Comparison of ENCODE assay signal across 8 mouse cellular contexts in the genomic region with DNA sequence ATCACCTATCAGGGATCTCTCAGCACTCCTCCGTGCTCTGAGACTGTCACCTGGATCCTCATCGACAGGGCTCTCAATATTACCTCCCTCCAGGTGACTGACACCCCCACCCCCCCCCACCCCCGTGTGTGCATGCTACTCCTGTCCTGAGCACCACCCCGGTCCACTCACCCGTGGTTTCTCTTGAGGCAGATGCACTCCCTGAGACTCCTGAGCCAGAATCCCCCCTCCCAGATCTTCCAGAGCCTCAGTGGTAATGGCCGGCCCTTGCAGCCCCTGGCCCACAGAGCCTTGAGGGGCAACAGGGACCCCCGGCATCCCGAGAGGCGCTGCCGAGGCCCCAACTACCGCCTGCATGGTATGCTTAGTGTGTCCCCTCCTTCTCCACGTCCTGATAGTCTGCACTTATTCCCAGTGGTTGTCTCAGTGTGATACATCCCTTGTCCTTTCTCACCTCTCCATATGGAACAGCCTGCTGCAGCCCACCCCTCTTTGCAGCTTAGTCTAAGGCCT. TPM values are rescaled to one million over a fixed set of nuclear protein-coding genes. Genes with fewer than 3 reads are reported as not detected.
DNase-seq lines count a peak whose midpoint lies in the region; ATAC-seq and TF ChIP-seq lines count a peak whose summit lies in the region.

No protein-coding gene starts in this region.

- TF ChIP-seq CTCF in heart, adult 2 months (IDR thresholded peaks at IDR 0.05): no peak
- TF ChIP-seq CTCF in ES-Bruce4 (IDR thresholded peaks at IDR 0.05; ENCODE audit: low read depth, low read length): no peak

- WGBS in heart, adult 2 months: 35% methylated on average over 12 of the region's 12 CpGs
- 33% methylated on average over 12 of the region's 12 CpGs for WGBS in forebrain, embryonic 16.5 days
- WGBS in liver, embryonic 16.5 days (ENCODE audit: insufficient replicate concordance): 45% methylated on average over 12 of the region's 12 CpGs

- peak overlapping the region; percentile 51; the same call in 1 of the 2 replicates for H3K4me3 ChIP-seq in heart, adult 2 months
- peak overlapping the region; percentile 28 for H3K4me3 ChIP-seq in ES-Bruce4 (ENCODE audit: low read depth, low read length)
- peak overlapping the region; percentile 55 for H3K4me3 ChIP-seq in forebrain, embryonic 16.5 days (replicated peaks; ENCODE audit: low read length)
- H3K4me3 ChIP-seq in liver, embryonic 16.5 days (ENCODE audit: low read depth, low read length): peak overlapping the region; percentile 66; the same call in 1 of the 2 replicates

- no peaks in the 10 kb centered on the region for H3K79me2 ChIP-seq in heart, adult 2 months (replicated peaks; ENCODE audit: control insufficient read depth, insufficient read depth, low read length)

- peaks cover 7% of the 10 kb centered on the region for H3K36me3 ChIP-seq in heart, adult 2 months (ENCODE audit: control insufficient read depth, insufficient read depth, low read length)
- H3K36me3 ChIP-seq in ES-Bruce4 (ENCODE audit: control insufficient read depth, insufficient read depth, low read length, poor library complexity, severe bottlenecking): no peaks in the 10 kb centered on the region
- H3K36me3 ChIP-seq in forebrain, embryonic 16.5 days (ENCODE audit: control insufficient read depth, insufficient read depth): no peaks in the 10 kb centered on the region
- no peaks in the 10 kb centered on the region for H3K36me3 ChIP-seq in liver, embryonic 16.5 days (ENCODE audit: control insufficient read depth, insufficient read depth)

- no peak for TF ChIP-seq POLR2A in heart, adult 2 months (IDR thresholded peaks at IDR 0.05; ENCODE audit: insufficient read depth, low read depth, low read length)
- TF ChIP-seq POLR2A in ES-Bruce4 (IDR thresholded peaks at IDR 0.05; ENCODE audit: insufficient read depth, low read length): no peak

- ATAC-seq in forebrain, embryonic 16.5 days: no peak
- no peak for ATAC-seq in liver, embryonic 16.5 days (ENCODE audit: low read depth)

- peak overlapping the region; percentile 91 for H3K27ac ChIP-seq in heart, adult 2 months
- no peak overlapping the region for H3K27ac ChIP-seq in ES-Bruce4 (ENCODE audit: insufficient read depth, low read length)
- H3K27ac ChIP-seq in forebrain, embryonic 16.5 days (ENCODE audit: low read length): peak overlapping the region; percentile 74
- H3K27ac ChIP-seq in liver, embryonic 16.5 days (ENCODE audit: low read length): peak overlapping the region; percentile 18

- 0 out of 2 replicates have a peak, but pooled peaks cover 3% of the 10 kb centered on the region for H3K27me3 ChIP-seq in heart, adult 2 months (ENCODE audit: control insufficient read depth, insufficient read depth, low read length)
- peaks cover 3% of the 10 kb centered on the region; the same call in 1 of the 2 replicates for H3K27me3 ChIP-seq in ES-Bruce4 (ENCODE audit: control insufficient read depth, insufficient read depth, low read length, poor library complexity, severe bottlenecking)
- H3K27me3 ChIP-seq in forebrain, embryonic 16.5 days (replicated peaks; ENCODE audit: control insufficient read depth, insufficient read depth, low read length): peaks cover 11% of the 10 kb centered on the region
- peaks cover 30% of the 10 kb centered on the region for H3K27me3 ChIP-seq in liver, embryonic 16.5 days (ENCODE audit: control insufficient read depth, insufficient read depth, low read depth, low read length)

- H3K9me3 ChIP-seq in ES-Bruce4 (replicated peaks; ENCODE audit: control insufficient read depth, insufficient read depth, low read length, poor library complexity, severe bottlenecking): no peaks in the 10 kb centered on the region
- H3K9me3 ChIP-seq in forebrain, embryonic 16.5 days (ENCODE audit: control insufficient read depth, low read length): no peaks in the 10 kb centered on the region
- no peaks in the 10 kb centered on the region for H3K9me3 ChIP-seq in liver, embryonic 16.5 days (replicated peaks; ENCODE audit: control insufficient read depth, low read length)

- peak overlapping the region; percentile 97 for H3K4me2 ChIP-seq in forebrain, embryonic 16.5 days (ENCODE audit: low read length)
- H3K4me2 ChIP-seq in liver, embryonic 16.5 days (ENCODE audit: low read depth, low read length): peak overlapping the region; percentile 97

- TF ChIP-seq EP300 in heart, adult 2 months (IDR thresholded peaks at IDR 0.05; ENCODE audit: insufficient read depth, low read depth, low read length): no peak
- no peak for TF ChIP-seq EP300 in ES-Bruce4 (IDR thresholded peaks at IDR 0.05; ENCODE audit: insufficient read depth, low read depth, low read length)

- H3K9ac ChIP-seq in heart, adult 2 months (ENCODE audit: low read depth, low read length): peak overlapping the region; percentile 82
- peak overlapping the region; percentile 32; the same call in 1 of the 2 replicates for H3K9ac ChIP-seq in ES-Bruce4 (ENCODE audit: low read depth, poor library complexity, severe bottlenecking)
- peak overlapping the region; percentile 47 for H3K9ac ChIP-seq in forebrain, embryonic 16.5 days (replicated peaks; ENCODE audit: low read depth, low read length)
- peak overlapping the region; percentile 29; the same call in 1 of the 2 replicates for H3K9ac ChIP-seq in liver, embryonic 16.5 days (ENCODE audit: low read depth, low read length)

- DNase-seq in heart, adult 2 months: peak in 1 of 2 experiments; percentile 36
- no peak for DNase-seq in heart, adult 8-10 months (ENCODE audit: low spot score)
- no peak for DNase-seq in MN1 (ENCODE audit: low spot score)
- DNase-seq in B cell, adult 2 months: no peak
- DNase-seq in layer of hippocampus, postnatal 14 days (ENCODE audit: low spot score in 2 of 2): no peak

- intact Hi-C loops in heart, adult 2 months (cut with DNase I): loop anchor here (5.0 kb wide), 3 partner anchors 176 to 1151 kb away; partner anchors contain the start of genes Nr1h2, Plekha4 and Ppp1r15a

- H3K4me1 ChIP-seq in heart, adult 2 months (ENCODE audit: control insufficient read depth, insufficient read depth, low read length): peaks cover 15% of the 10 kb centered on the region
- H3K4me1 ChIP-seq in ES-Bruce4 (ENCODE audit: control insufficient read depth, insufficient read depth, low read length): peaks cover 6% of the 10 kb centered on the region
- peaks cover 69% of the 10 kb centered on the region for H3K4me1 ChIP-seq in forebrain, embryonic 16.5 days (replicated peaks; ENCODE audit: control insufficient read depth, insufficient read depth, low read length)
- H3K4me1 ChIP-seq in liver, embryonic 16.5 days (ENCODE audit: control insufficient read depth, low read depth, low read length): peaks cover 49% of the 10 kb centered on the region

RNA-seq across cellular contexts. Expression of gene Dbp, which starts 1.3 kb away (rescaled TPM):
- total RNA-seq in heart, adult 2 months (2021): 100 to 1,000 TPM in 1 of 2 experiments, 1 to 10 TPM in 1; 6.4 to 134 TPM
- 49.3 and 93.6 TPM in 2 replicates for polyA plus RNA-seq in heart, adult 2 months (2012; rRNA removed)
- 100 to 1,000 TPM in 3 of 4 experiments, 10 to 100 TPM in 1; 72.2 to 183 (median 152) TPM for total RNA-seq in heart, adult 8-10 months (2022)
- polyA plus RNA-seq in ES-Bruce4 (2011; ENCODE audit: insufficient read depth, insufficient read length, low read depth, missing spikeins): 6.7 and 6.9 TPM in 2 replicates
- 4.1 and 4.3 TPM in 2 replicates for polyA plus RNA-seq in forebrain, embryonic 16.5 days (2015; fragmentation: Nextera tagmentation; extraction: Ambion mirVana)
- 0.27 and 0.32 TPM in 2 replicates for polyA plus RNA-seq in liver, embryonic 16.5 days (2015; fragmentation: Nextera tagmentation; extraction: Ambion mirVana)
- total RNA-seq in layer of hippocampus, postnatal 14 days (2021): 10 to 100 TPM; 49.7 to 59.1 TPM

RNA-seq across cellular contexts. Expression of gene Car11, which starts 3.9 kb away (rescaled TPM):
- 1 to 10 TPM; 5.2 to 6.8 TPM for total RNA-seq in heart, adult 2 months (2021)
- 10.6 and 14.4 TPM in 2 replicates for polyA plus RNA-seq in heart, adult 2 months (2012; rRNA removed)
- total RNA-seq in heart, adult 8-10 months (2022): 1 to 10 TPM; 5.5 to 8.7 (median 8.1) TPM
- polyA plus RNA-seq in ES-Bruce4 (2011; ENCODE audit: insufficient read depth, insufficient read length, low read depth, missing spikeins): 6.0 and 9.7 TPM in 2 replicates
- 40.1 and 64.4 TPM in 2 replicates for polyA plus RNA-seq in forebrain, embryonic 16.5 days (2015; fragmentation: Nextera tagmentation; extraction: Ambion mirVana)
- 0.23 and 0.37 TPM in 2 replicates for polyA plus RNA-seq in liver, embryonic 16.5 days (2015; fragmentation: Nextera tagmentation; extraction: Ambion mirVana)
- total RNA-seq in layer of hippocampus, postnatal 14 days (2021): 100 to 1,000 TPM; 110 to 123 TPM

RNA-seq across cellular contexts. Expression of gene Sec1, which starts 9.4 kb away (rescaled TPM):
- under 1 TPM; 0.16 to 0.25 TPM for total RNA-seq in heart, adult 2 months (2021)
- 0.16 and 0.41 TPM in 2 replicates for polyA plus RNA-seq in heart, adult 2 months (2012; rRNA removed)
- under 1 TPM in 3 of 4 experiments, not detected in 1; 0.16 to 0.25 (median 0.23) TPM for total RNA-seq in heart, adult 8-10 months (2022)
- 1.1 and 1.4 TPM in 2 replicates for polyA plus RNA-seq in ES-Bruce4 (2011; ENCODE audit: insufficient read depth, insufficient read length, low read depth, missing spikeins)
- polyA plus RNA-seq in forebrain, embryonic 16.5 days (2015; fragmentation: Nextera tagmentation; extraction: Ambion mirVana): 0.10 and 0.25 TPM in 2 replicates
- polyA plus RNA-seq in liver, embryonic 16.5 days (2015; fragmentation: Nextera tagmentation; extraction: Ambion mirVana): 0.05 TPM in 1 of 2 replicates, not detected in the other
- under 1 TPM; 0.24 to 0.41 TPM for total RNA-seq in layer of hippocampus, postnatal 14 days (2021)

RNA-seq across cellular contexts. Expression of gene Rpl18, which starts 11.7 kb away (rescaled TPM):
- 100 to 1,000 TPM; 496 to 617 TPM for total RNA-seq in heart, adult 2 months (2021)
- 580 and 697 TPM in 2 replicates for polyA plus RNA-seq in heart, adult 2 months (2012; rRNA removed)
- 100 to 1,000 TPM; 552 to 697 (median 598) TPM for total RNA-seq in heart, adult 8-10 months (2022)
- 1,593 and 1,677 TPM in 2 replicates for polyA plus RNA-seq in ES-Bruce4 (2011; ENCODE audit: insufficient read depth, insufficient read length, low read depth, missing spikeins)
- 567 and 579 TPM in 2 replicates for polyA plus RNA-seq in forebrain, embryonic 16.5 days (2015; fragmentation: Nextera tagmentation; extraction: Ambion mirVana)
- 460 and 502 TPM in 2 replicates for polyA plus RNA-seq in liver, embryonic 16.5 days (2015; fragmentation: Nextera tagmentation; extraction: Ambion mirVana)
- total RNA-seq in layer of hippocampus, postnatal 14 days (2021): 100 to 1,000 TPM; 423 to 452 TPM

RNA-seq across cellular contexts. Expression of gene Sphk2, which starts 14.2 kb away (rescaled TPM):
- total RNA-seq in heart, adult 2 months (2021): 10 to 100 TPM; 15.9 to 18.2 TPM
- polyA plus RNA-seq in heart, adult 2 months (2012; rRNA removed): 24.1 and 24.9 TPM in 2 replicates
- total RNA-seq in heart, adult 8-10 months (2022): 10 to 100 TPM; 15.3 to 19.3 (median 18.4) TPM
- 10.4 and 11.1 TPM in 2 replicates for polyA plus RNA-seq in ES-Bruce4 (2011; ENCODE audit: insufficient read depth, insufficient read length, low read depth, missing spikeins)
- 29.9 and 31.1 TPM in 2 replicates for polyA plus RNA-seq in forebrain, embryonic 16.5 days (2015; fragmentation: Nextera tagmentation; extraction: Ambion mirVana)
- polyA plus RNA-seq in liver, embryonic 16.5 days (2015; fragmentation: Nextera tagmentation; extraction: Ambion mirVana): 11.0 and 13.9 TPM in 2 replicates
- total RNA-seq in layer of hippocampus, postnatal 14 days (2021): 10 to 100 TPM; 30.5 to 31.4 TPM

Comparison
In these comparisons a context has a peak if more than half of its experiments do, and no peak if none do; other contexts are left out.
1. H3K9ac ChIP-seq: peak in every context shown above with its lines; median percentile 82 in heart, adult 2 months; 47 in forebrain, embryonic 16.5 days; 32 in ES-Bruce4; 29 in liver, embryonic 16.5 days.